Mouse (Mus musculus): ENCODE results near the gene Med27. TPM values are rescaled to one million over a fixed set of nuclear protein-coding genes. Genes with fewer than 3 reads are reported as not detected.

Med27 gene
- polyA plus RNA-seq, 1 experiment from 2014 or later, result 55.2 TPM

GRCm38 (mm10) chr2:29443626-29444217 is 97.1 kb downstream of the Med27 start:
- no peaks in the 10 kb centered on the region for H3K27me3 ChIP-seq (ENCODE audit: low read depth, poor library complexity, severe bottlenecking)
- H3K4me3 ChIP-seq, result no peak overlapping the region
- 69% methylated on average over 2 of the region's 2 CpGs for WGBS
- H3K36me3 ChIP-seq, result no peaks in the 10 kb centered on the region
- no peak overlapping the region for H3K27ac ChIP-seq
- H3K9me3 ChIP-seq (replicated peaks), result no peaks in the 10 kb centered on the region
- peaks cover 21% of the 10 kb centered on the region for H3K4me1 ChIP-seq
- DNase-seq (ENCODE audit: low spot score), result no peak

GRCm38 (mm10) chr2:29448476-29449002 is 101.9 kb downstream of the Med27 start:
- H3K4me1 ChIP-seq, result peaks cover 14% of the 10 kb centered on the region
- 84% methylated on average over 7 of the region's 7 CpGs for WGBS

GRCm38 (mm10) chr2:29451368-29451999 is 104.9 kb downstream of the Med27 start:
- no peaks in the 10 kb centered on the region for H3K9me3 ChIP-seq (replicated peaks)
- H3K36me3 ChIP-seq, result no peaks in the 10 kb centered on the region
- H3K27ac ChIP-seq, result no peak overlapping the region
- peaks cover 21% of the 10 kb centered on the region for H3K4me1 ChIP-seq
- DNase-seq (ENCODE audit: low spot score), result no peak
- WGBS, result 91% methylated on average over 14 of the region's 14 CpGs
- H3K4me3 ChIP-seq, result no peak overlapping the region
- no peaks in the 10 kb centered on the region for H3K27me3 ChIP-seq (ENCODE audit: low read depth, poor library complexity, severe bottlenecking)

More at GRCm38 (mm10) chr2:29448476-29449002, 101.9 kb downstream of the Med27 start:
- no peaks in the 10 kb centered on the region for H3K9me3 ChIP-seq (replicated peaks)
- no peaks in the 10 kb centered on the region for H3K36me3 ChIP-seq
- no peaks in the 10 kb centered on the region for H3K27me3 ChIP-seq (ENCODE audit: low read depth, poor library complexity, severe bottlenecking)
- no peak overlapping the region for H3K4me3 ChIP-seq
- DNase-seq (ENCODE audit: low spot score), result no peak
- H3K27ac ChIP-seq, result no peak overlapping the region

- Histone ChIP-seq H3K4me3 (no peak overlapping the region), H3K36me3 (no peaks in the 10 kb centered on the region), H3K4me1 (peaks cover 21% of the 10 kb centered on the region), H3K27me3 (ENCODE audit: low read depth, poor library complexity, severe bottlenecking) (no peaks in the 10 kb centered on the region), H3K9me3 (replicated peaks) (no peaks in the 10 kb centered on the region), H3K27ac (no peak overlapping the region)
- DNase-seq (ENCODE audit: low spot score), result no peak
- 84% methylated on average over 4 of the region's 4 CpGs for WGBS
Measured at GRCm38 (mm10) chr2:29453376-29453775, 106.8 kb downstream of the Med27 start.

GRCm38 (mm10) chr2:29456631-29457320 is 110.2 kb downstream of the Med27 start:
- DNase-seq (ENCODE audit: low spot score), result no peak
- H3K4me3 ChIP-seq, result no peak overlapping the region
- no peak overlapping the region for H3K27ac ChIP-seq
- H3K4me1 ChIP-seq, result peaks cover 21% of the 10 kb centered on the region
- H3K27me3 ChIP-seq (ENCODE audit: low read depth, poor library complexity, severe bottlenecking), result no peaks in the 10 kb centered on the region
- H3K9me3 ChIP-seq (replicated peaks), result no peaks in the 10 kb centered on the region
- no peaks in the 10 kb centered on the region for H3K36me3 ChIP-seq
- WGBS, result 82% methylated on average over 9 of the region's 9 CpGs

- Histone ChIP-seq H3K27ac (no peak overlapping the region), H3K9me3 (replicated peaks) (no peaks in the 10 kb centered on the region), H3K4me3 (no peak overlapping the region), H3K27me3 (ENCODE audit: low read depth, poor library complexity, severe bottlenecking) (no peaks in the 10 kb centered on the region), H3K36me3 (no peaks in the 10 kb centered on the region), H3K4me1 (peaks cover 18% of the 10 kb centered on the region)
- DNase-seq (ENCODE audit: low spot score), result no peak
- WGBS, result 95% methylated on average over 2 of the region's 2 CpGs
Measured at GRCm38 (mm10) chr2:29457677-29458076, 111.1 kb downstream of the Med27 start.

GRCm38 (mm10) chr2:29458346-29458950 is 111.8 kb downstream of the Med27 start:
- no peak for DNase-seq (ENCODE audit: low spot score)
- H3K4me3 ChIP-seq, result no peak overlapping the region
- H3K36me3 ChIP-seq, result no peaks in the 10 kb centered on the region
- H3K9me3 ChIP-seq (replicated peaks), result no peaks in the 10 kb centered on the region
- 93% methylated on average over 3 of the region's 3 CpGs for WGBS
- no peaks in the 10 kb centered on the region for H3K27me3 ChIP-seq (ENCODE audit: low read depth, poor library complexity, severe bottlenecking)
- H3K4me1 ChIP-seq, result peaks cover 18% of the 10 kb centered on the region
- no peak overlapping the region for H3K27ac ChIP-seq

GRCm38 (mm10) chr2:29459648-29460047 is 113.0 kb downstream of the Med27 start:
- H3K4me1 ChIP-seq, result peaks cover 7% of the 10 kb centered on the region
- no peaks in the 10 kb centered on the region for H3K36me3 ChIP-seq
- H3K4me3 ChIP-seq, result no peak overlapping the region
- H3K27ac ChIP-seq, result no peak overlapping the region
- H3K9me3 ChIP-seq (replicated peaks), result no peaks in the 10 kb centered on the region
- no peak for DNase-seq (ENCODE audit: low spot score)
- no peaks in the 10 kb centered on the region for H3K27me3 ChIP-seq (ENCODE audit: low read depth, poor library complexity, severe bottlenecking)
- WGBS, result 76% methylated on average over 1 of the region's 1 CpGs

- H3K27me3 ChIP-seq (ENCODE audit: low read depth, poor library complexity, severe bottlenecking), result no peaks in the 10 kb centered on the region
- DNase-seq (ENCODE audit: low spot score), result no peak
- H3K9me3 ChIP-seq (replicated peaks), result no peaks in the 10 kb centered on the region
- 90% methylated on average over 2 of the region's 2 CpGs for WGBS
- H3K4me3 ChIP-seq, result no peak overlapping the region
- no peak overlapping the region for H3K27ac ChIP-seq
- H3K4me1 ChIP-seq, result peaks cover 9% of the 10 kb centered on the region; the same call in 1 of the 2 replicates
- H3K36me3 ChIP-seq, result no peaks in the 10 kb centered on the region
Measured at GRCm38 (mm10) chr2:29461841-29462240, 115.2 kb downstream of the Med27 start.

- H3K4me1 ChIP-seq, result peaks cover 10% of the 10 kb centered on the region
- H3K4me3 ChIP-seq, result no peak overlapping the region
- 94% methylated on average over 6 of the region's 6 CpGs for WGBS
- no peaks in the 10 kb centered on the region for H3K9me3 ChIP-seq (replicated peaks)
- no peaks in the 10 kb centered on the region for H3K27me3 ChIP-seq (ENCODE audit: low read depth, poor library complexity, severe bottlenecking)
- no peaks in the 10 kb centered on the region for H3K36me3 ChIP-seq
- DNase-seq (ENCODE audit: low spot score), result no peak
- no peak overlapping the region for H3K27ac ChIP-seq
Measured at GRCm38 (mm10) chr2:29463039-29463585, 116.5 kb downstream of the Med27 start.

GRCm38 (mm10) chr2:29464851-29465648 is 118.4 kb downstream of the Med27 start:
- Histone ChIP-seq H3K9me3 (replicated peaks) (no peaks in the 10 kb centered on the region), H3K27me3 (ENCODE audit: low read depth, poor library complexity, severe bottlenecking) (no peaks in the 10 kb centered on the region), H3K4me1 (peaks cover 16% of the 10 kb centered on the region), H3K27ac (no peak overlapping the region), H3K36me3 (no peaks in the 10 kb centered on the region), H3K4me3 (no peak overlapping the region)
- 93% methylated on average over 9 of the region's 9 CpGs for WGBS
- no peak for DNase-seq (ENCODE audit: low spot score)

- 84% methylated on average over 3 of the region's 3 CpGs for WGBS
- Histone ChIP-seq H3K27ac (no peak overlapping the region), H3K9me3 (replicated peaks) (no peaks in the 10 kb centered on the region), H3K4me1 (peaks cover 16% of the 10 kb centered on the region), H3K36me3 (no peaks in the 10 kb centered on the region), H3K4me3 (no peak overlapping the region), H3K27me3 (ENCODE audit: low read depth, poor library complexity, severe bottlenecking) (no peaks in the 10 kb centered on the region)
- no peak for DNase-seq (ENCODE audit: low spot score)
Measured at GRCm38 (mm10) chr2:29465649-29466137, 119.1 kb downstream of the Med27 start.
